Mouse (Mus musculus): ENCODE data around the gene Setd3. TPM values are rescaled to one million over a fixed set of nuclear protein-coding genes. Genes with fewer than 3 reads are reported as not detected.

The Setd3 gene
- polyA plus RNA-seq, 1 experiment from 2014 or later = 104 TPM

GRCm38 (mm10) chr12:108062137-108062536 is 117.0 kb downstream of the Setd3 start:
- Histone ChIP-seq H3K9ac (replicated peaks; ENCODE audit: low read depth, low read length) (no peak overlapping the region), H3K36me3 (ENCODE audit: control insufficient read depth, insufficient read depth) (no peaks in the 10 kb centered on the region), H3K27me3 (replicated peaks; ENCODE audit: control insufficient read depth, insufficient read depth, low read length) (no peaks in the 10 kb centered on the region), H3K4me3 (replicated peaks; ENCODE audit: low read length) (no peak overlapping the region), H3K9me3 (ENCODE audit: control insufficient read depth, low read length) (no peaks in the 10 kb centered on the region), H3K27ac (ENCODE audit: low read length) (no peak overlapping the region), H3K4me2 (ENCODE audit: low read length) (no peak overlapping the region), H3K4me1 (replicated peaks; ENCODE audit: control insufficient read depth, insufficient read depth, low read length) (no peaks in the 10 kb centered on the region)
- WGBS = 75% methylated on average over 5 of the region's 5 CpGs
- no peak for ATAC-seq

- Histone ChIP-seq H3K36me3 (ENCODE audit: control insufficient read depth, insufficient read depth) (no peaks in the 10 kb centered on the region), H3K27ac (ENCODE audit: low read length) (no peak overlapping the region), H3K4me2 (ENCODE audit: low read length) (no peak overlapping the region), H3K9ac (replicated peaks; ENCODE audit: low read depth, low read length) (no peak overlapping the region), H3K27me3 (replicated peaks; ENCODE audit: control insufficient read depth, insufficient read depth, low read length) (no peaks in the 10 kb centered on the region), H3K9me3 (ENCODE audit: control insufficient read depth, low read length) (no peaks in the 10 kb centered on the region), H3K4me3 (replicated peaks; ENCODE audit: low read length) (no peak overlapping the region), H3K4me1 (replicated peaks; ENCODE audit: control insufficient read depth, insufficient read depth, low read length) (no peaks in the 10 kb centered on the region)
- ATAC-seq = no peak
- WGBS = 84% methylated on average over 7 of the region's 7 CpGs
Observed at GRCm38 (mm10) chr12:108061661-108062060, 117.5 kb downstream of the Setd3 start.

Other genes starting within 250 kb of the Setd3 start
- gene Bcl11b, start 175.7 kb downstream of the Setd3 start, polyA plus RNA-seq (2015; fragmentation: Nextera tagmentation; extraction: Ambion mirVana) = 81.4 and 87.9 TPM in 2 replicates
- gene Ccnk, start 265 bp upstream of the Setd3 start, polyA plus RNA-seq (2015; fragmentation: Nextera tagmentation; extraction: Ambion mirVana) = 3.1 and 3.2 TPM in 2 replicates
- gene Ccdc85c, start 96.1 kb upstream of the Setd3 start, polyA plus RNA-seq (2015; fragmentation: Nextera tagmentation; extraction: Ambion mirVana) = 12.0 and 12.9 TPM in 2 replicates
- gene Hhipl1, start 127.0 kb upstream of the Setd3 start, polyA plus RNA-seq (2015; fragmentation: Nextera tagmentation; extraction: Ambion mirVana) = 1.6 and 2.3 TPM in 2 replicates
- 23.8 and 28.4 TPM in 2 replicates for gene Cyp46a1, start 155.1 kb upstream of the Setd3 start, polyA plus RNA-seq (2015; fragmentation: Nextera tagmentation; extraction: Ambion mirVana)
- gene Eml1, start 191.6 kb upstream of the Setd3 start, polyA plus RNA-seq (2015; fragmentation: Nextera tagmentation; extraction: Ambion mirVana) = 86.7 and 88.4 TPM in 2 replicates

Data from forebrain, embryonic 16.5 days (tissue).